Mouse (Mus musculus) thymus, adult 2 months (tissue): Measurements from ENCODE around the gene Plekha8.

Source experiments
- CTCF ChIP-seq: fragments of 200-500 bp; IDR thresholded peaks from 2 replicates; pipeline ENCODE4 v1.5.1; 2012; ENCODE audit warnings: mild to moderate bottlenecking, control low read depth, low read length, moderate library complexity, borderline replicate concordance; ENCODE audit not compliant: control insufficient read depth, poor library complexity, insufficient read depth; ENCODE audit errors: extremely low read depth
- POLR2A ChIP-seq: fragments of 200-500 bp; IDR thresholded peaks from 2 replicates; pipeline ENCODE4 v1.6.1; 2012; ENCODE audit warnings: mild to moderate bottlenecking, low read length, control low read depth, moderate library complexity; ENCODE audit not compliant: control insufficient read depth, poor library complexity, insufficient read depth; ENCODE audit errors: extremely low read depth

- TF ChIP-seq CTCF (no peak), POLR2A (no peak)
These were observed 33.5 kb downstream of the Plekha8 start for GRCm38 (mm10) chr6:54628381-54628780.
